Mouse (Mus musculus) left cerebral cortex, postnatal 4 days (tissue): ENCODE measurements around the gene Cep55. TPM values are rescaled to one million over a fixed set of nuclear protein-coding genes. Genes with fewer than 3 reads are reported as not detected.

ENCODE experiments used
- DNase-seq: peaks from one replicate; pipeline ENCODE4 v3.0.0-alpha.2; 2022
- intact Hi-C: fragments of 180-260 bp; cut with DNase I; formaldehyde crosslinking; loops from one replicate; pipeline ENCODE4 v1.15.1; 2025
- total RNA-seq, 2 experiments: library from RNA; stranded (reverse); gene quantifications; 2 replicates each; pipeline ENCODE4 v1.2.3; 2021

Gene Cep55
- 1 to 10 TPM; 1.8 to 3.3 TPM for total RNA-seq

GRCm38 (mm10) chr19:38054720-38055192, at the start of gene Cep55:
Gene Cep55 (plus strand): TSS chr19:38055011.
- DNase-seq: peak; percentile 99
- intact Hi-C loops: loop anchor here (10.0 kb wide), 1 partner anchor 130 kb away; no protein-coding TSS in a partner anchor

GRCm38 (mm10) chr19:38011379-38011778, 43.4 kb upstream of the Cep55 start:
- intact Hi-C loops: no loop called here

DNA sequence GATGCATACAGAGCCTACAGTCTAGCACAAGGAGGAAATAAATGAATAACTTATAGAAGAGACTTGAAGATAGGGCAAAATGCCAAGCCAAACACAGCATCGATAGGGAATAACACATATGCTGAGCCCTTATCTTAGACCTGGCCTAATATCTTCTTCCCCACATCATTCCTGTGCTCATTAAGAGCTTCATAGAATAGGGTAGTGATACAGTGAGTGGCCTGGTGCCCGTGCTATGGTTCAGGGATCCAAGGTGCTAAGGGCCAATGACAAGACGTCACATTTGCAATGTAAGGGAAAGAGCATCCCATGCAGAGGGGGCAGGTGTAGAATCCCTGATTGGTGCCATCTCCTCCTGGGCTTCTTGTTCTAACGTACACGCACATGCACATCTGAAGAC, 40.4 kb upstream of the Cep55 start:
- intact Hi-C loops: no loop called here
- DNase-seq: no peak

More at GRCm38 (mm10) chr19:38011379-38011778, 43.4 kb upstream of the Cep55 start:
- no peak for DNase-seq

- intact Hi-C loops: no loop called here
- DNase-seq: peak; percentile 62
Measured at GRCm38 (mm10) chr19:38015180-38015872, 39.5 kb upstream of the Cep55 start.

- intact Hi-C loops: no loop called here
- no peak for DNase-seq
Measured at GRCm38 (mm10) chr19:38015873-38016254, 38.9 kb upstream of the Cep55 start.

DNA sequence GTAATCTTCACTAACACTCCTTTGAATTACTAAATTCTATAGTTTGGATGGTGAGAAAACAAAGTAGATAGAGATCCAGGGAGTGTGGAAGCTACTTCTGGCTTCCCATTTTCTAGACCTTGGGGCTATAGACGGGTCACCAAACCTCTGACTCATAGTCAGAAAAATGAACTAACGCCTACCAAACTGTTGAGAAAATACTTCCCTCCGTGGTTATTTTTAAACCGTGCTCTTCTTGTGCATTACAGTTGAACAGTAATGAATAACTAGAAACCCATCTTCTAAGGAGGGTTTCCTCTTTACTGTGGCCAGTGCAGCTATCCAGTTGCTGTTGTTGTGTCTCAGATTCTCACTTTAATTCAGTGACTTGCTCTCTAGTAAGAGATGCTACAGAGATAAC, 32.1 kb upstream of the Cep55 start:
- DNase-seq: no peak
- intact Hi-C loops: no loop called here

- intact Hi-C loops: no loop called here
- no peak for DNase-seq
Measured at GRCm38 (mm10) chr19:38023603-38024002, 31.2 kb upstream of the Cep55 start.

DNA sequence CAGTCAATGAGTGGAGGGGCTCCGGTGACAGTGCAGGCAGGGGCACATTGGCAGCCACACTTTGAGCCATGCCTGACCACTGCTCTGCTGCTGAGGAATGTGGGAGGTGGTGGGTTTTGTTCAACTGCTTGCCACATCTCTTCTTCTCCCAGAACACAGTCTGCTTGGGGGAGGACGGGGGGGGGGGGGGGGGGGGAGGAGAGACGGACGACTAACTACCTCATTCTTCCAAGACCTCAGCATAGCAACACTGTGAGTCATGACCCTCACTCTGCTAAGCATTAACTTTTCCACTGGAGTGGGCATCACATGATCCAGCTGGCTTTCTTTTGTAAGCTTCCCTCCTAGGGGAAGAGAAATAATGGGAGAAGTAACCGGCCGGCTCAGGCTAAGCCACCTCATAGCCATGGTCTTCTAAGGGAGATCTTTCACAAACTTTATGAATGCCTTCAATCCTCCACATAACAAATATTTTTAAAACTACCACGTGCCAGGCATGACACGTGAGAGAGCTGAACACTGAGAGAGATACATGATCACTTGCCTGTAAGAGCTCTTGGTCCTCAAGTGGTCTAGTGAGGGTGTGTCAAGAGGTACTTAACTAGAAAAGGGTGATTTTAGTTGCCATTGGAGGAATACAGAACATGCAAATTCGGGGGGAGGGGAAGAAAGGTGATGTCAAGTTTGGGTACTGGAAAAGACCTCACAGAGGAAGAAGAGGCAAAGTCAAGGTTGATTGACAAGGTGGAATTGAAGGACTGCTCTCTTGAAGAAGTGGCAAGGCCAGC, 29.4 kb upstream of the Cep55 start:
- intact Hi-C loops: no loop called here
- DNase-seq: no peak

DNA sequence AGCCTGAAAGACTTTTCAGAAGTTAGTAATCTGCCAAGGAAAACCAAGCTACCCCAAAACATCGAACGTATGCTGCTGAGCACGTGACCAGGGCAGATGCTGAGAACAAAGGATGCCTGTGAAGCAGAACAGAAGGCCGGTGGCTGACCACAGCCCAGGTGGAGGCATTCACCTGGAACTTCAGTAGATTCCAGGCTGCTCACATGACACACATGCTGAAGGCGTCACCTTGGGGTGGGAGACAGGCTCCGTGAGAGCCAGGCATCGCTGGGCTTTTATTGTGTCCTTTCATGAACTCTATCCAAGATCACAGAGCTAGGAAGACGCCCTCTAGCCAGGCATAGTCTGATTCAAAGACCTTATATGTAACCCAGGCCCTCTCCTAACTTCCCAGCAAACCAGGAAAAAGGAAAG, 28.6 kb upstream of the Cep55 start:
- DNase-seq: no peak
- intact Hi-C loops: no loop called here

DNA sequence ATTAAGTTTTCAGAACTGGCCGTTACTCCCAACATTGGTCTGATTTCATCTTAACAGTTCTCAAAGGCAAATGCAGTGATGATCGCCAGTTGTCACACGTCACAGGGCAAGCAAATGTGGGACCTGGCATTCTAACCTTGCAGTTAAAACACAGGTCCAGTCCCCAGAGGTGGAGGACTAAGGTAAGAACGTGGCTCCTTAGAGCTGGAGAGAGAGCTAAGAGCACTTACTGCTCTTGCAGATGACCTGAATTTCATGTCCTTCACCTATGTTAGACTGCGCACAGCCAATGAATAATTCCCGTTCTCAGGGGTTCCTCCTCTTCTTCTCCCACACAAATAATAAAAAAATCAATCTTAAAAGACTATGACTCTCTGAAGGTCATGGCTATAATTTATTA, 27.4 kb upstream of the Cep55 start:
- DNase-seq: no peak
- intact Hi-C loops: no loop called here

DNA sequence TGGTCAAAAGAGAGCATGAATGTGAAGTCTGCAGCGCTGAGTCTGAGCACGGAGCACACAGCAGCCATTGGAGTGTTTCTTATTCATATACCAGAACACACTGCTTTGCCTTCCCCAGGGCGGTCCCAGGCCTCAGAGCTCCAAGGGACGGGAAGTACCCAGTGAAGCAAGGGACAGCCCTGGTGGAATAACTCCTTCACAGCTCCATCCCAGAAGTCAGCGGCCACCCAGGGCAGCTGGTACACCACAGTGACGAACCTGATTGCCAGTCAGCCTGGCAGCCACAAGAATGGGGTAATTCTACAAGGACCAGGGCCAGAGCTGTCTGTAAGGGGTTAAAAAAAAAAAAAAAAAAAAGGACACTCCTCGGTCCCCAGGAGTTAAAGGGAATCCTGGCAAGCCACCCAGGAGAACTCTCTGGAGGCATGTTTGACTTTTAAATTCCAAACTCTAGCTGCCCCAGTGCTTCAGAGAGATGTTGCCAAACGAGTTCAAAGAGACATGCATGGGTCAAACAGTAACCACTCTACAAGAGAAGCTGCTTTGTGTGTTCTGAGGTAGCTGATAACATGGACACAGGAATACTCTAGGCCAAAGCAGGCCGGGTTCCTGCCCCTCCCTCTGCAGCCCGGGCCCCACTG, 26.8 kb upstream of the Cep55 start:
- intact Hi-C loops: no loop called here
- no peak for DNase-seq

DNA sequence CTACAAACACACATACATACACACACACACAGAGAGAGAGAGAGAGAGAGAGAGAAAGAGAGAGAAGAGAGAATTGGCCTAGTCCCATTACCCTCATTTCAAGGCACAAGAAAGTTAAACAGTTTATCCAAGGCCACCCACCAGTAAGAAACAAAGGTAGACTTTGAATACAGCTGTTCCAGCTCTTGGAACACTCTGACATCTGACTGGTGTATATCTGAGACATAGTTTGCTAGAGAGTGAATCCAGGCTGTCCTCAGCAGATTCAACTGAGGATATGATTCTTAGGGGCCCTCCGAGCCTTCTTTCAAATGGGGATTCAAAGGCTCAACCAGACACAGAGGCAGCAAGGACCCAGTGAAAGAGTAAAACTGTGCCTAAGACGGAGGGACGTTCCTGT, 25.5 kb upstream of the Cep55 start:
- no peak for DNase-seq
- intact Hi-C loops: no loop called here

GRCm38 (mm10) chr19:38029871-38030270, 24.9 kb upstream of the Cep55 start:
- no peak for DNase-seq
- intact Hi-C loops: no loop called here

- DNase-seq: peak; percentile 29
- intact Hi-C loops: no loop called here
Measured at GRCm38 (mm10) chr19:38030673-38031137, 24.1 kb upstream of the Cep55 start.

DNA sequence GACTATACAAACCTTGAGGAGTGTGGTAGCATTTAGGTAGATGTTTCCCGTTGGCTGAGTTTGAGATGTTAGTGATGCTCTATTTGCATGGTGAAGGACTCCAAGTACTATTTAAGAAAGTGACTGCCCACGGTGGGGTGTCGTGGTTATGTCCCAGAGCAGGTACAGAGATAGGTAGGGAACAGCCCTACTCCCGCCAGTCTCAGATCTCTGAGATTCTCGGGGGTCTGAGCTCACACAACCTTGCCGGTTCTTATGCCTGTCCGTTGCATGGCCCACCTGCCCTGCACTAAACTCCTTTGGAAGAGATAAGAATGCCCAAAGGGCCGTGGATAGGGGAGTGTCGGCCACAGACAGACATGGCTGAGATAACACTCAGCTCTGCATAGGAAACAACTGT, 23.7 kb upstream of the Cep55 start:
- intact Hi-C loops: no loop called here
- DNase-seq: no peak

GRCm38 (mm10) chr19:38032993-38033734, 21.6 kb upstream of the Cep55 start:
- DNase-seq: no peak
- intact Hi-C loops: no loop called here

GRCm38 (mm10) chr19:38033735-38034057, 21.1 kb upstream of the Cep55 start:
- DNase-seq: no peak
- intact Hi-C loops: no loop called here

- intact Hi-C loops: no loop called here
- no peak for DNase-seq
Measured at GRCm38 (mm10) chr19:38034696-38035095, 20.1 kb upstream of the Cep55 start.

DNA sequence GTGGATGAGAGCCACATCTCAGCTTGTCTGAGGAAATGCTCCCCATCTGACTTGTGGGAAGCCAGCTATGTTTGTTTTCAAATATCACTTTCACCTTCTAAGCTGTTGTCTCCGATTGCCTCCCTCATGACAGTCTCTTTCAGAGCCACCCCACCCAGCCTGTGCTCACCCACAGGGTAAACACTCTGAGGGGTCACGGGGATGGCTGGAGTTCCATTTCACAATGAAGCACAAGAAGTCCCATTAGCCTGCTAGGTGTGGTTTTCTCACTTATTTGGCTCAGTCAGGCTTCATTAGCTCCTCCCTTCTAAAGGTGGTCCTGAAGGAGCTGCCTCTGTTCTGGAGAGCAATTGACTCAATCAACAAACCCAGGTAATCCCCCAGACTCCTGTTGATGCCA, 19.0 kb upstream of the Cep55 start:
- intact Hi-C loops: no loop called here
- DNase-seq: no peak

DNA sequence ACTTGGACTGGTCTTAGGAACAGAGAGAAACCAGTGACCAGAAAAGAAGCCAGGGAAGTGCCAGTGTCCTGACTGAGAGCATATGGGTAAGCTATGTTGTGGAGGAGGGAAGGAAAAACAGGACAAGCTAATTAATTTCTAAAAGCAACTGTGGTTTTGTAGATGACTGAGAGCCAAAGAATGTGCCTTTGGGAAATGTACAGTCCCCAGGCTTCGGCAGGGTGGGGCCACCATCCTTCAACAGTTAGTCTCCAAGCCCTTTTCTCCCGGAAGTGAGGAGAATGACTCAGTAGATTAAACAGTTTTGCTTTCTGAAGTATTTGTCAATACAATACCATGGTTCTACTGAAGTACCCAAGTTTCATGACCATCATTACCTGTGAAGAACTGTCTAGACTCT, 16.5 kb upstream of the Cep55 start:
- no peak for DNase-seq

GRCm38 (mm10) chr19:38042261-38042722, 12.5 kb upstream of the Cep55 start:
- peak; percentile 16 for DNase-seq
- intact Hi-C loops: no loop called here

More for the DNA sequence above, 16.5 kb upstream of the Cep55 start:
- intact Hi-C loops: no loop called here
